28 mouse cellular contexts compared by ENCODE assay signal in the genomic region with DNA sequence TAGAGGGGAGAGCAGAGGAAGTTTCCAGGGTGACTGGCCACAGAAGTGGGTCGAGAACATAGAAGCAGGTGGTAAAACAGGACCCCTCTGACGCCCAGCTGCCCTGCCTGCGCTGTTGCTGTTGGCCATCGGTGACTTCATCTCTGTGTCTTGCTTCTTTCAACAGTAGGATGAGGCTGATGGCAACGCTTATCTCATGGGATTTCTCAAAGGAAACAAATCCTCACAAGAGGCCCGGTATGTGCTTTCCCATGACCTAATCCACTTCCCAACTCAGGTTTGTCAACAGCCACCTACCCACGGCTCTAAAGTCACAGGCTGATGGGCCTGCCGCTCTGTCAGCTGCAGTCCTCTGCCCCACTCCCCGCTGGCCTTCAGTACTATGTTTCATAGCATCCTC. TPM values are rescaled to one million over a fixed set of nuclear protein-coding genes. Genes with fewer than 3 reads are reported as not detected.
A peak's percentile ranks its signal among the peaks of the same experiment; 100 is the strongest.
DNase-seq lines count a peak whose midpoint lies in the region; ATAC-seq and TF ChIP-seq lines count a peak whose summit lies in the region.
"Had no signal": no experiment of that assay in that cellular context is flagged by ENCODE, and none has a peak within 500 bp of the region (broad histone marks: within the 10 kb centered on the region; RNA-seq: fewer than 3 reads in every experiment).

No protein-coding gene starts in this region.

- no peak overlapping the region for H3K4me2 ChIP-seq in heart, embryonic 14.5 days (ENCODE audit: low read length)
- no peak overlapping the region for H3K4me2 ChIP-seq in stomach, embryonic 14.5 days (replicated peaks; ENCODE audit: low read depth, low read length)
- H3K4me2 ChIP-seq in stomach, postnatal 0 days (replicated peaks; ENCODE audit: low read depth) = no peak overlapping the region
- no peak overlapping the region for H3K4me2 ChIP-seq in intestine, embryonic 16.5 days (ENCODE audit: low read depth, low read length)
- H3K4me2 ChIP-seq: liver, embryonic 12.5 days; stomach, embryonic 15.5 days had no signal

- H3K9me3 ChIP-seq in heart, embryonic 14.5 days (ENCODE audit: control insufficient read depth, low read length) = no peaks in the 10 kb centered on the region
- H3K9me3 ChIP-seq in stomach, embryonic 14.5 days (ENCODE audit: control insufficient read depth, low read depth, low read length) = no peaks in the 10 kb centered on the region
- H3K9me3 ChIP-seq in stomach, postnatal 0 days (ENCODE audit: control insufficient read depth, low read length) = no peaks in the 10 kb centered on the region
- H3K9me3 ChIP-seq in intestine, embryonic 16.5 days (ENCODE audit: control insufficient read depth, low read length) = no peaks in the 10 kb centered on the region
- H3K9me3 ChIP-seq: liver, embryonic 12.5 days; stomach, embryonic 15.5 days had no signal

- H3K36me3 ChIP-seq in heart, embryonic 14.5 days (ENCODE audit: control insufficient read depth, insufficient read depth, low read length) = no peaks in the 10 kb centered on the region
- peaks cover 5% of the 10 kb centered on the region; the same call in 1 of the 2 replicates for H3K36me3 ChIP-seq in stomach, embryonic 14.5 days (ENCODE audit: control insufficient read depth, insufficient read depth, low read length)
- H3K36me3 ChIP-seq in stomach, postnatal 0 days (ENCODE audit: control insufficient read depth, insufficient read depth, low read length) = no peaks in the 10 kb centered on the region
- H3K36me3 ChIP-seq in intestine, embryonic 16.5 days (ENCODE audit: control insufficient read depth, insufficient read depth, low read length) = 0 out of 2 replicates have a peak, but pooled peaks cover 2% of the 10 kb centered on the region
- H3K36me3 ChIP-seq: stomach, embryonic 15.5 days had no signal

- DNase-seq in heart, adult 11 months = peak; percentile 85
- DNase-seq in heart, postnatal 10 days = no peak
- DNase-seq in heart, postnatal 4 days = no peak
- DNase-seq in stomach, postnatal 0 days (ENCODE audit: low spot score) = no peak
- no peak for DNase-seq in adrenal gland, postnatal 10 days
- DNase-seq: adrenal gland, postnatal 25 days; cerebellum, adult 2 months; cerebellum, postnatal 14 days; gastrocnemius, adult 2 months; kidney, adult 11 months; layer of hippocampus, postnatal 36 days; left cerebral cortex, postnatal 4 days; lung, adult 18-20 months; lung, postnatal 14 days; midbrain, embryonic 14.5 days; retina, postnatal 1 day; right cerebral cortex, postnatal 14 days; thymus, postnatal 25 days had no signal

- no peak for TF ChIP-seq CTCF in stomach, postnatal 0 days (IDR thresholded peaks at IDR 0.05; ENCODE audit: low read depth)

- H3K4me1 ChIP-seq in heart, embryonic 14.5 days (ENCODE audit: control insufficient read depth in 2 of 2, insufficient read depth in 2 of 2, low read length in 2 of 2) = peaks cover 35 to 55% of the 10 kb centered on the region in 2 experiments
- H3K4me1 ChIP-seq in stomach, embryonic 14.5 days (ENCODE audit: control insufficient read depth, insufficient read depth, low read length) = peaks cover 51% of the 10 kb centered on the region
- H3K4me1 ChIP-seq in stomach, postnatal 0 days (replicated peaks; ENCODE audit: control insufficient read depth, insufficient read depth) = peaks cover 3% of the 10 kb centered on the region; the same call in 1 of the 2 replicates
- H3K4me1 ChIP-seq in intestine, embryonic 16.5 days (ENCODE audit: control insufficient read depth, insufficient read depth, low read length) = peaks cover 53% of the 10 kb centered on the region

- H3K4me3 ChIP-seq in heart, embryonic 14.5 days (ENCODE audit: control insufficient read depth in 1 of 2, insufficient read depth in 1 of 2, low read depth in 1 of 2, low read length in 2 of 2) = no peak overlapping the region
- no peak overlapping the region for H3K4me3 ChIP-seq in stomach, embryonic 14.5 days (ENCODE audit: low read depth, low read length)
- no peak overlapping the region for H3K4me3 ChIP-seq in stomach, postnatal 0 days (ENCODE audit: low read depth, low read length)
- H3K4me3 ChIP-seq in intestine, embryonic 16.5 days (ENCODE audit: low read length) = no peak overlapping the region
- H3K4me3 ChIP-seq: gastrocnemius, adult 2 months; liver, embryonic 12.5 days; stomach, embryonic 15.5 days had no signal

- no peak for ATAC-seq in heart, embryonic 14.5 days (ENCODE audit: insufficient number of reproducible peaks, insufficient read depth, low FRiP score, low read depth)
- no peak for ATAC-seq in stomach, embryonic 14.5 days (ENCODE audit: insufficient number of reproducible peaks, insufficient read depth, low FRiP score, low read depth)
- no peak for ATAC-seq in stomach, postnatal 0 days (ENCODE audit: low FRiP score, low TSS enrichment)
- no peak for ATAC-seq in intestine, embryonic 16.5 days
- ATAC-seq: CD4-positive, CD25-positive, alpha-beta regulatory T cell, adult 4 months; forebrain, embryonic 16.5 days; hindbrain, embryonic 16.5 days; liver, embryonic 12.5 days had no signal

- peak overlapping the region; percentile 2 to 32; a peak in 2 of 4 replicates for H3K27ac ChIP-seq in heart, embryonic 14.5 days (replicated peaks in 1 of 2; ENCODE audit: control insufficient read depth in 1 of 2, insufficient read depth in 1 of 2, low read depth in 2 of 2, low read length in 2 of 2)
- peak overlapping the region; percentile 59; the same call in 1 of the 2 replicates for H3K27ac ChIP-seq in stomach, embryonic 14.5 days (ENCODE audit: low read length)
- H3K27ac ChIP-seq in stomach, postnatal 0 days (replicated peaks) = no peak overlapping the region
- H3K27ac ChIP-seq in intestine, embryonic 16.5 days (ENCODE audit: low read length) = 0 out of 2 replicates have a peak overlapping the region, but pooled peaks have one; percentile 16
- H3K27ac ChIP-seq: gastrocnemius, adult 2 months; kidney, postnatal 0 days; liver, embryonic 12.5 days; stomach, embryonic 15.5 days had no signal

- no peak for TF ChIP-seq EP300 in stomach, postnatal 0 days (optimal IDR thresholded peaks at IDR 0.05)

- no peak overlapping the region for H3K9ac ChIP-seq in heart, embryonic 14.5 days (ENCODE audit: low read length)
- no peak overlapping the region for H3K9ac ChIP-seq in stomach, embryonic 14.5 days (replicated peaks; ENCODE audit: low read depth, low read length)
- H3K9ac ChIP-seq in stomach, postnatal 0 days (ENCODE audit: low read length) = no peak overlapping the region
- no peak overlapping the region for H3K9ac ChIP-seq in intestine, embryonic 16.5 days (ENCODE audit: low read depth, low read length)
- H3K9ac ChIP-seq: liver, embryonic 12.5 days; stomach, embryonic 15.5 days had no signal

- intact Hi-C loops in heart, postnatal 10 days (cut with DNase I) = no loop called here

- WGBS in heart, embryonic 14.5 days = 13% methylated on average over 9 of the region's 9 CpGs
- WGBS in stomach, embryonic 14.5 days = 46% methylated on average over 9 of the region's 9 CpGs
- WGBS in stomach, postnatal 0 days = 66% methylated on average over 9 of the region's 9 CpGs
- 42% methylated on average over 9 of the region's 9 CpGs for WGBS in intestine, embryonic 16.5 days

- no peaks in the 10 kb centered on the region for H3K27me3 ChIP-seq in heart, embryonic 14.5 days (ENCODE audit: control insufficient read depth, insufficient read depth, low read length)
- no peaks in the 10 kb centered on the region for H3K27me3 ChIP-seq in stomach, embryonic 14.5 days (ENCODE audit: control insufficient read depth, insufficient read depth, low read length)
- no peaks in the 10 kb centered on the region for H3K27me3 ChIP-seq in stomach, postnatal 0 days (ENCODE audit: control insufficient read depth, insufficient read depth, low read length)
- no peaks in the 10 kb centered on the region for H3K27me3 ChIP-seq in intestine, embryonic 16.5 days (replicated peaks; ENCODE audit: control insufficient read depth, insufficient read depth, low read length)
- H3K27me3 ChIP-seq: liver, embryonic 12.5 days; stomach, embryonic 15.5 days had no signal

RNA-seq across cellular contexts. Expression of a gene that starts 52.3 kb away (rescaled TPM):
- under 1 TPM; 0.26 to 0.30 TPM for total RNA-seq in heart, postnatal 10 days (2021)
- 4.0 and 4.6 TPM in 2 replicates for polyA plus RNA-seq in heart, embryonic 14.5 days (2014; fragmentation: Nextera tagmentation; extraction: Ambion mirVana)
- 1 to 10 TPM in 1 of 2 experiments, under 1 TPM in 1; 0.91 to 1.6 TPM for total RNA-seq in heart, postnatal 4 days (2021)
- polyA plus RNA-seq in stomach, embryonic 14.5 days (2014; fragmentation: Nextera tagmentation; extraction: Ambion mirVana) = 54.3 and 57.8 TPM in 2 replicates
- 3.1 and 3.6 TPM in 2 replicates for polyA plus RNA-seq in stomach, postnatal 0 days (2015; fragmentation: Nextera tagmentation; extraction: Ambion mirVana)
- polyA plus RNA-seq in intestine, embryonic 16.5 days (2015; fragmentation: Nextera tagmentation; extraction: Ambion mirVana) = 18.6 and 21.1 TPM in 2 replicates
- total RNA-seq in adrenal gland, postnatal 10 days (2021) = 1 to 10 TPM; 3.9 to 6.4 TPM
- total RNA-seq: monocyte, adult 5-6 weeks had no signal
